Mouse (Mus musculus): ENCODE measurements around the gene Ift74.
"Not testable (repeated sequence)": the region's sequence is repeated elsewhere in the genome, so short reads cannot be mapped to it uniquely, and the experiment has no call there.

Gene Ift74

DNA sequence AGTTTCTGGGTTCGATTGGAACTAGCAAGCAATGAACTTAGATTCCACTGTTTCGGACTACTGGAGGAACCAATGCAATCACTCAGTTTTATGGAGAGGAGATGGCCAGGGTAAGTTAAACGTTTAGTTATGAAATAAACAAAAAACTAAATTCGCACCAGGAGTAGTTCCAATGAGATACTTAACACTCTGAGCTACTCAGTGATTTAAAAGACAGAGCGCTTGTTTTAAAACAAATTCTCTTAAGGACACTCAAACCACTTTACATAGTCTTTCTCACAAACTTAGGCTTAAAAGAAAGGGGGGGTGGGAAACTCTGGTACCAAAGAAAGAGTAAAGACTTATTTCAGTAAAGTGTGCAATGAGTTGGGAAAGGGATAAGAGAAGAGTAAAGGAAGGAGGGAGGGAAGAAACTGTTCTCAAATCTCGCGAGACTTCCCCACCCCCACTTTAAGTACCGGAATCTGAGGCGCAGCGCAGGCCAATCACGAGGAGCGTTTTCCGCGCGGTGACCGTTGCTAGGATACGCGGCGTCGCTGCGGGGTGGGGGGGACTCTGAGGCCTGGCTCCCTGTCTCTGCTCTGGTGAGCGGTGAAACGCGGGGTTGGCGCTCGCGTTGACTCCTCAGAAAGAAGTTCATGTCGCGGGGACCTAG is at the start of gene Ift74:
TSS of gene Ift74 (plus strand) at position 520 of the 655 bp plus-strand sequence.
- DNase-seq (ENCODE audit: low spot score in 2 of 2), result peak; percentile 89 to 96

- DNase-seq (ENCODE audit: low spot score in 2 of 2), result no peak
Observed at GRCm38 (mm10) chr4:94572677-94573076, 41.6 kb upstream of the Ift74 start.

- no peak for DNase-seq (ENCODE audit: low spot score in 2 of 2)
Observed at GRCm38 (mm10) chr4:94591765-94592381, 22.4 kb upstream of the Ift74 start.

GRCm38 (mm10) chr4:94592709-94593108 is 21.6 kb upstream of the Ift74 start:
- no peak for DNase-seq (ENCODE audit: low spot score in 2 of 2)

- DNase-seq (ENCODE audit: low spot score in 2 of 2), result no peak
Observed at GRCm38 (mm10) chr4:94601395-94601794, 12.9 kb upstream of the Ift74 start.

DNA sequence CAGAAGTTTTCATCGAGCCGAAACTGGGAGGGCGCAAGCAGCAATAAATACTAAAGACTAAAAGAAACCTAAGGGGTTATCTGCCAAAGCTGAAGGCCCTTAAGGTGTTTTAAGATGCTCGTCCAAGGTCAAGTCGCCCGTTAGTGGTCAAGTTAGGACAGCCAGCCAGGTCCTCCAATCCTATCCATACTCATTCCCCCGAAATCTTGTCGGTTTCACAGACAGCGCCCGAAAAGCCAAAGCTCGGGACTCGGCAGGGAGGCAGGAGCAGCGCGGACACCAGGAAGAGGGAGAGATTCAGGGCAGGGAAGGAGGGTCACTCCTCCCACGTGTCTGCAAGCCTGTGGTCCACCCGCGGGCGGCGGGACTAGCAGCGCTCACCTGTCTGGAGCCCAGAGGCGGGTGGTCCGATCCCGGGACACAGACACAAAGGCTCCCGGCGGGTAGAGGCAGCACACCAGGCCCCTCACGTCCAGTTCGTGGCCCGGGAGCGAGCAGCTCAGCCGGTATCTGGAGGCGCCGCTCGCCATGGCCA is 11.7 kb upstream of the Ift74 start:
- DNase-seq (ENCODE audit: low spot score in 2 of 2), result peak in 1 of 2 experiments; percentile 59

DNA sequence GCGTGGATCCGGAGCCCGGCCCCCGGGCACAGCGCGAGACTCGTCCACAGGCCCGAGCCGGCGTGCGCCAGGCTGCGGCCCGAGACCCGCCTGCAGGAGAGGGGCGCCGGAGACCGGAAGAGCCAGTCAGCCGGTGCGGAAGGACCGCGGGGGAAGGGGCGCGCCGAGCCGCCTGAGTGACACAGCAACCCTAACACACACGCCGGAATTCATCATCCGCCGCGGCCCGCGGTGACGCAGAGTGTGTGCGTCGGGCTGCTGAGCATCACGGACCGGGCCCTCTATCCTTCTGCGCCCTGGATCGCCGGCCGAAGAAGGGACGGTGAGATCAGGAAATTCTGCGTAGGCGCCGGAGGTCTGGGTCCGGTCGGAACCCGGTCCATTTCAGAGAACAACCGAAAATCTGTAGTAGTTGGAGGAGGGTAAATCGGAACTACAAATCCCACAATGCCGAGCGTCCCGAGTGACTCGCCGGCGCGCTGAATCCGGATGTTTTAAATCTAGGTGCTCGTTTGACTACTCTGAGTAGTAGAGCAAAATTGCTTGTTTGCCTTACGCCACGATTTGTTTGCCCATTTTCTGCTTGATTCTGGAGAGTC is 11.2 kb upstream of the Ift74 start, which contains the start of gene Plaa:
TSS of gene Plaa (minus strand) at position 214 of the 599 bp plus-strand sequence.
- DNase-seq (ENCODE audit: low spot score in 2 of 2), result peak; percentile 86 to 88

- no peak for DNase-seq (ENCODE audit: low spot score in 2 of 2)
Observed at GRCm38 (mm10) chr4:94604452-94605019, 9.8 kb upstream of the Ift74 start.

DNA sequence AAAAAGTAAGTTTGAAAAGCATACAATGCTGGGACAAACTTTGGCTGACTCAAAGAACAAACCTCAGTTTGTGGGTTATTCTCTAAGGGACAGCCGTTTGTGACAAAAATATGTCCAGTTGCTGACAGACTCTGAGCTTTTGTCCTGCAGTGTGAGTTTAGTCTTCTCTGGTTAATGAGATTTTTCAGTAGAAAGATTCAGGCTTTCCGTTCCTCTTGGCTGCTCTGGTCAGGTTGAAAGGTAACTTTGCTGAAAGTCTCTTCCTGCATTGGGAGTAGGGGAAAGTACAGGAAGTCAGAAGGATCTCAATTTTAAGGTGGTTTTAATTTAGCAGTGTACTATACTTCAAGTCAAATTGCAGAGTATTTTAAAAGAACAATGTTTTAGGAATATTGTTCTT is 8.7 kb upstream of the Ift74 start:
- DNase-seq (ENCODE audit: low spot score in 2 of 2), result no peak

DNA sequence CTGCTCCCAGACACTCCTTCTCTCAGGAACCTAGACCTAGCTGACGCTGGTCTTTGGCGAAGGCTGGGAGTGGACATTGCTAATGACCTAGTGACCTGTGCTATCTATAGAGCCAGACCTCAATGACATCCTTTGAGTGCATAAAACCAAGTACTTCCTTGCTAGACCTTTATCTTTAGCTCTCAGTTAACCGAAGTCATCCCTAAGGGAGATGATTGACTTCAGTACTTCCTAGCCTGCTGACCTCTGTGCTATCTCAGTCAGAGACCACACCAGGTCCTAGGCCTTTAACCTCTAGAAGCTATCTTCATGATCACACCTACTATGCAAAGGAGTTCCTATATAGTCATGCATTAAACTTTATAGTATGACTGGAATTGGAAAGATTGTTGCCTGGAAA is 4.0 kb upstream of the Ift74 start:
- no peak for DNase-seq (ENCODE audit: low spot score in 2 of 2)

- DNase-seq (ENCODE audit: low spot score in 2 of 2), result no peak
Observed at GRCm38 (mm10) chr4:94614627-94615006, 326 bp downstream of the Ift74 start.

DNA sequence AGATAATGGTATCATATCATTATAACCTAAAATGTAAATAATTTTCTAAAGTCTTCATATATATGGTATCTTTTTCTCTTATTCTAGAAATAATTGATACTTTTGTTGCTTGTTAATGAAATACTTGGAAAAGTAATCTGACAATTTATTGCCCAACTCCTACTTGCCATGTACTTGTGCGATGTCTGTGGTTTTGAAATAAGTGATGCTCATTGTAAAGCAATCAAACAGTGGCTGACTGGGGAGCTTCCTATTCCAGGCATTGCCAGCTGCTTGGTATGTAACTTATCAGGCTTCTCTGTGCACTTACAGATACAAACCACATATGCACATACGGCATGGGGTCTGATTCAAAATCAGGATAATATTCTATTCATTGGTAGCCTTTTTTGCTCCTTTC is 5.8 kb downstream of the Ift74 start:
- no peak for DNase-seq (ENCODE audit: low spot score in 2 of 2)

GRCm38 (mm10) chr4:94643141-94643540 is 28.9 kb downstream of the Ift74 start:
- DNase-seq (ENCODE audit: low spot score in 2 of 2), result no peak

GRCm38 (mm10) chr4:94649920-94650319 is 35.6 kb downstream of the Ift74 start, which contains the start of gene Lrrc19:
Gene Lrrc19 (minus strand): TSS chr4:94650144.
- DNase-seq (ENCODE audit: low spot score in 2 of 2), result no peak

DNA sequence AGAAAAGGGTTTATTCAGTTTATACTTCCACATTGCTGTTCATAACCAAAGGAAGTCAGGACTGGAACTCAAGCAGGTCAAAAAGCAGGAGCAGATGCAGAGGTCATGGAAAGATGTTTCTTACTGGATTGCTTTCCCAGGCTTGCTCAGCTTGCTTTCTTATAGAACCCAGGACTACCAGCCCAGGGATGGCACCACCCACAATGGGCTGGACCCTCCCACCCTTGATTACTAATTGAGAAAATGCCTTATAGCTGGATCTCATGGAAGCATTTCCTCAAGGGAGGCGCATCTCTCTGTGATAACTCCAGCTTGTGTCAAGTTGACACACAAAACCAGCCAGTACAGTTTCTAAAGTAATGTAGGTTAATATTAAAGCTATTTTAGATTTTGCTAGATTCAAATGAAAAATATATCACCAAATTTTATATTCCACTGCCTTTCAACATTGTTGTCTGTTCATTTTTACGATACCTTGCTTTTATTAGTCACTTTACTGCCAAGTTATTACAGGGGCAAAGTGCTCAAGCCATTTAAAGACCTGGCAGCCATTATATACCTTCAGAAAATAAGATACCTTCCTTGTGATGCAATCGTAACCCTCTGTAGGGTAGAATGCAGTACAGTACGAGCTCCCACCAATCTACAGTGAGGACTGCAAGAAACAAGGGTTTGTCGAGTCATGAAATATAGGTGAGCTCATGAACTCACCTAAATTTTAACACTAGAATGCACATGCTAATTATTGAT is 36.3 kb downstream of the Ift74 start:
- DNase-seq (ENCODE audit: low spot score in 2 of 2), result not testable (repeated sequence)

DNA sequence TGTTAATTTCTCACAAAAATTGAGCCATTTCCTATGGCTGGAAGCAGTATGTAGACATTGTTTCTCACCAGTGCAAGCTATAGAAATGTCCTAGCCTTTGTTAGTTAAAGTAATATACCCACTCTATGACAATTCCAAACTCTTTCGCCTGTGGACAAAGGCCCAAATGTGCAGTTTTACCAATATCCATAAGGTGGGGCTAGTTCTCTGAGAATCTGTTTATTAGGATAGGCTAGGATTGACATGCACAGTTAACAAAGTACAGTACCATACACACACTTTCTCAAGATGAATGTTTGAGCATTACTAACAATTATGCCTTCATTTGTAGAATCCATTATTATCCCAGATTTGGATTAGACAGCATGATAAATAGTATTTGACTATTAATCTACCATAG is 55.4 kb downstream of the Ift74 start:
- DNase-seq (ENCODE audit: low spot score in 2 of 2), result no peak

GRCm38 (mm10) chr4:94680662-94681061 is 66.4 kb downstream of the Ift74 start:
- DNase-seq (ENCODE audit: low spot score in 2 of 2), result no peak

DNA sequence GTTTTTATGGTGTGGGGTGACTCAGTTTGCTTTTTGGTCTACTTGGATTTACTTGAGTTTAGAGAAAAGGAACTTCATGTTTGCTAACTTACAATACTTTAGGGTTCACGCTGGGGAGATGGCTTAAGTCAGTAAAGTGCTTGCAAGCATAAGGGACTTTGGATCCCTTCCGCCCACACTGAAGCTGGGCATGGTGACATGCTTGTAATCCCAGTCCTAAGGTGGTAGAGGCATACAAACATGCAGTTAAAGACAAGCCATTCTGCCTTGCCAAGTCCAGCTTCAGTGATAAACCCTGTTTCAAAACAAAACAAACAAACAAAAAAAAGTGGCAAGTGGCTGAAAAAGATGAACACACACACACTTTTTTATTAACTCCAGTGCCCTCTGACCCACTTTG is 66.9 kb downstream of the Ift74 start:
- DNase-seq (ENCODE audit: low spot score in 2 of 2), result no peak

- no peak for DNase-seq (ENCODE audit: low spot score in 2 of 2)
Observed at GRCm38 (mm10) chr4:94682029-94682428, 67.7 kb downstream of the Ift74 start.

DNA sequence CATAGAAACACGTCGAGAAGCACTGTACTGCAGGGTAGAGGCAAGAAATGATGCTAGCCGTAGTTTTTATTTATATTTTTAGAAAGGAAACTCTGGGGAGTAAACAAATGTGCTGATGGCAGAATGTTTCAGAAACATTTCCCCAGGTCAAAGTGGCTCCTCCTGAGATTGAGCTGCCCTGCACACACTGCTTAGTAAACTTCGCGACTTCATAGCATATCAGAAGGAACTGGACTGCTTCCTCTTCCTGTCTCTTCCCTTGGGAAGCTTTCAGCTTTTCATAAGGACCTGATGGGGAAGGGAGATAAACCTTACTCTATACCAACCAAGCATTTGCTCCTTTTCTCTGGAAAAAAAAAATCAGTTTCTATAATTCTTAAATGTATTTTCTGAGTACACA is 69.0 kb downstream of the Ift74 start:
- no peak for DNase-seq (ENCODE audit: low spot score in 2 of 2)

DNA sequence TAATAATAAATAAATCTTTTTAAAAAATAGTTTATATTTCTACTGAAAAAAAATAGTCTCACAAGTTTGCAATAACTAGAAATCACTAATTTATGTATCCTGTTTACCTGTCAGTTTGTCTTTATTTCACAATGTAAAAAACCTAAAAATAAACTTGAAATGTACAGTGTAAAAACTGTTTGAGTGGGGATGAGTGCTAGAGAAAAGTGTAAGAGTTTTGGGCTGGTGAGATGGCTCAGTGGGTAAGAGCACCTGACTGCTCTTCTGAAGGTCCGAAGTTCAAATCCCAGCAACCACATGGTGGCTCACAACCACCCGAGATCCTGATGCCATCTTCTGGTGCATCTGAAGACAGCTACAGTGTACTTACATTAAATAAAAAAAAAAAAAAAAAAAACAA is 75.5 kb downstream of the Ift74 start:
- DNase-seq (ENCODE audit: low spot score in 2 of 2), result not testable (repeated sequence)

DNA sequence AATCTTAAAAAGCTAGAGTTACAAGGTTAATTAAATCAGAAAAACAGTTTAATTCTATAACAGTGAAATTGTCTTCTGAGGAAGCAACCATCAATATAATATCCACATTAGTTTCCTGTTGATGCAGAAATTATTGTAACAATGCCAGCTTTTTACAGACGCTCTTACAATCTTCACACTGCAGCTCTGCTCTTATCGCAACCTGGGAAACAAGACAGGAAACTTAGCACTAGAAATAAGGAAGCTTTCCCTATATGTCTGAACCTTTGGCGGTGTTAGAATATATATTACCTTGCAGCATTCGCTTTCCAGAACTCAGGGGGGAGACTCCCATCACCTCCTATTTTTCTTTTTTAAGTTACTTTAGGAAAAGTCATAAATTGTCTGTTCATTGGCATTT is 76.8 kb downstream of the Ift74 start:
- no peak for DNase-seq (ENCODE audit: low spot score in 2 of 2)

Data from urinary bladder, postnatal 4 days (tissue).